Mouse (Mus musculus): ENCODE data around the gene Zfp595. TPM values are rescaled to one million over a fixed set of nuclear protein-coding genes. Genes with fewer than 3 reads are reported as not detected.
"Not testable (repeated sequence)": the region's sequence is repeated elsewhere in the genome, so short reads cannot be mapped to it uniquely, and the experiment has no call there.

Gene Zfp595
- 2.7 and 2.9 TPM in 2 replicates for polyA plus RNA-seq (2015; fragmentation: Nextera tagmentation; extraction: Ambion mirVana)

GRCm38 (mm10) chr13:67332019-67332724 is at the start of gene Zfp595:
Gene Zfp595 (minus strand): TSS chr13:67332570.
- Histone ChIP-seq H3K9me3 (no peaks in the 10 kb centered on the region), H3K4me3 (replicated peaks) (peak within 1 kb of the TSS; percentile 61), H3K36me3 (no peaks in the 10 kb centered on the region), H3K4me2 (peak within 1 kb of the TSS; percentile 83), H3K4me1 (0 out of 2 replicates have a peak, but pooled peaks cover 4% of the 10 kb centered on the region), H3K27ac (peak within 1 kb of the TSS; percentile 78), H3K9ac (peak within 1 kb of the TSS; percentile 52), H3K27me3 (replicated peaks) (no peaks in the 10 kb centered on the region)
- WGBS = 10% methylated on average over 17 of the region's 17 CpGs
- peak; percentile 92 for ATAC-seq (ENCODE audit: insufficient read depth, low FRiP score, low read depth)

- not testable (repeated sequence) for ATAC-seq (ENCODE audit: insufficient read depth, low FRiP score, low read depth); H3K4me3 ChIP-seq (replicated peaks); H3K9me3 ChIP-seq; H3K4me1 ChIP-seq; H3K9ac ChIP-seq; H3K4me2 ChIP-seq; H3K27ac ChIP-seq; H3K27me3 ChIP-seq (replicated peaks); H3K36me3 ChIP-seq
- WGBS = 78% methylated on average over 3 of the region's 3 CpGs
Observed at GRCm38 (mm10) chr13:67376255-67376654, 43.9 kb upstream of the Zfp595 start.

DNA sequence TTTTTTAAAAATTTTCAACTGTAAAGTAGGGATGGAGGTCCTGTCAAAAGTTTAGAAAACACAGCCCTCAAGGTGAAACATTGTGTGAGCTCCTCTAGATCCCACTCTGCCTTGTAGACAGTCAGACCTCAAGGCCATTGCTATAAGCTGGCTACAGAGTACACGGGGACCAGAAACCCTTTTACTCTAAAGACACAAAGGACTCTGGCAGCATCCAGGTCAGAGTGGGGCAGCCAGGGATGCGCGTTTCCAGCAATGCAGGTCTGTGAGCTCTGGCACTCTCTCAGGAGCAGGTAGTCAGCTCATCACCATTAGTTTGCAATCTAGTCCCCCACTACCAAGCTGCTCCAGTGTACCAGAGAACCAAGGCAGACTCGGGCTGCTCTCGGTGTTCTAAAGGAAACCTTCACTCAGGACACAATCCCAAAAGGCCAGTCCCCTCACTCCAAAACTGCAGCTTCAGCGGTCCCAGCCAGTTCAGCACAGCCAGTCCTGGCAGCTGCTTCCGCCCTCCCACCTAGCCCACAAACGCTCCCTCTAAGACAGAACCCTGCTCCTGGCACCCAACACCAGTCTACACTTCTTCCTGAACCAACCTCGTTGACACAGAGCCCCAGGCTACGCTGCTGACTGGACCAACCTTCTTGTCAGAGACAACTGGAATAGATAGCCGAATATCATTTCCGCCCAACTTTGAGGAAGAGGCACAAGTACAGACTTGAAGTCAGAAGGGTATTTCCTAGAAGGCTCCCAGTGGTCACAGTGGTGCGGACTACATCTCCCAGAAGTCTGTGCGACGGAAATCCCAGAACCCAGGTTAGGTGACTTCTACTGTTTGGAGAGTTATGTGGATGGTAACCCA is 42.9 kb upstream of the Zfp595 start, which contains the start of the genes Gm28041 and Zfp456:
Gene Gm28041 (minus strand): TSS at position 684 of the 862 bp plus-strand sequence.
Gene Zfp456 (minus strand): TSS at position 761 of the 862 bp plus-strand sequence.
- 12% methylated on average over 13 of the region's 15 CpGs for WGBS
- Histone ChIP-seq H3K4me3 (replicated peaks) (peak within 1 kb of the TSS; percentile 54), H3K4me2 (peak within 1 kb of the TSS; percentile 58)
- H3K27ac ChIP-seq; H3K27me3 ChIP-seq (replicated peaks); H3K36me3 ChIP-seq; H3K9ac ChIP-seq; H3K9me3 ChIP-seq; H3K4me1 ChIP-seq: not testable (repeated sequence)
- ATAC-seq (ENCODE audit: insufficient read depth, low FRiP score, low read depth) = peak; percentile 92

DNA sequence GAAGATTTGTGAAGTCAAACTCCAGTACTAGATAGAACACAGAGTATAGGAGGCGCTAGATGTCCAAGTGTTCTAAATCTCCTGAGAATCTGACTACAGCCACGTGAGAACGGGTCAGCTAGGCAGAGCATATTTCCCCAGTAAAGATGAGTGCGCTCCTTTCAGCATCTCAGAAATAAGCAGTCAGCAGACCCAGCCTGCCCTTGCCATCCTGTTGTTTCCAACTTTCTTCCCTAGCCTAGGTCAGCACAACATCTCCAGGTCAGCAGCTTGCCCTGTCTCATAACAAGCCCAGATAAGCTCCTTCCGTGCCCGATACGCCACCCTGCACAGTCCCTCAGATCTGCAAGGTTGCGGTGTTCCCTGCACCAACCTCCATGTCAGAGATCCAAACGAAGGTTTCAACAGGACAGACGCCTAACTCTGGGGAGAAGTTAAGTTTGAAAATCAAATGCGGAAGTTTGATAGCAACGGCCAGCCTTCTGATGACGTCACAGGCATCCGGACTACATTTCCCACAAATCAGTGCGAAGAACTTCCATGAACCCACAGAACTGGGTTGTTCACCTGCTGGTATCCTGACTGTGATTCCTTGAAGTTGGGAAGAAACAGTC is 27.9 kb upstream of the Zfp595 start, which contains the start of the genes Gm28044 and Zfp953:
Gene Gm28044 (minus strand): TSS at position 406 of the 614 bp plus-strand sequence.
Gene Zfp953 (minus strand): TSS at position 475 of the 614 bp plus-strand sequence.
- under 1% methylated on average over 15 of the region's 15 CpGs for WGBS
- H3K36me3 ChIP-seq = no peaks in the 10 kb centered on the region
- no peaks in the 10 kb centered on the region for H3K9me3 ChIP-seq
- H3K4me3 ChIP-seq (replicated peaks) = peak within 1 kb of the TSS; percentile 79
- peak within 1 kb of the TSS; percentile 73 for H3K9ac ChIP-seq
- no peaks in the 10 kb centered on the region for H3K27me3 ChIP-seq (replicated peaks)
- H3K4me1 ChIP-seq = no peaks in the 10 kb centered on the region
- peak; percentile 87 for ATAC-seq (ENCODE audit: insufficient read depth, low FRiP score, low read depth)
- H3K27ac ChIP-seq = peak within 1 kb of the TSS; percentile 71
- H3K4me2 ChIP-seq = peak within 1 kb of the TSS; percentile 60

GRCm38 (mm10) chr13:67351854-67352253 is 19.5 kb upstream of the Zfp595 start:
- H3K27ac ChIP-seq = no peak overlapping the region
- H3K4me1 ChIP-seq = no peaks in the 10 kb centered on the region
- no peaks in the 10 kb centered on the region for H3K36me3 ChIP-seq
- H3K4me2 ChIP-seq = no peak overlapping the region
- ATAC-seq (ENCODE audit: insufficient read depth, low FRiP score, low read depth) = no peak
- H3K9me3 ChIP-seq = no peaks in the 10 kb centered on the region
- no peak overlapping the region for H3K4me3 ChIP-seq (replicated peaks)
- no peaks in the 10 kb centered on the region for H3K27me3 ChIP-seq (replicated peaks)
- H3K9ac ChIP-seq = no peak overlapping the region

- WGBS = 90% methylated on average over 2 of the region's 2 CpGs
Observed at GRCm38 (mm10) chr13:67343422-67343821, 11.1 kb upstream of the Zfp595 start.

DNA sequence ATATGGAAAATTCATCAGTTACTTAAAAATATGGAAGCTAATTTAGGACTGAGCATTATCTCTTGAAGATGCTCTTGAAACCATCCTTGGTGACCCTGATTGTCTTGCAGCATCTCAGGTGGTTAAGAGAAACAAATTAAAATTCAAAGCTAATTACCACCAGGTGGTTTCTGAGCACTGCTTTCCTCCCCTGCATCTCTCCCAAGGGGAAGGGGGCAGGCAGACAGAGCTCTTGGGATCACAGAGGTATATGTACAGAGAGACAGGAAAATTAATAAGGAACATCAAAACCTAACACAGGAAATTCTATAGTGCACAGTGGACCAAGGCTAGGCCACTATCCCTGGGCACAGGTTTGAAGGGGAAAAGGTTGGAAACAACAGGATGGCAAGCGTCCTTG is 507 bp upstream of the Zfp595 start:
- Histone ChIP-seq H3K4me3 (replicated peaks) (peak overlapping the region; percentile 61), H3K4me2 (peak overlapping the region; percentile 83), H3K9ac (peak overlapping the region; percentile 12; the same call in 1 of the 2 replicates), H3K9me3 (no peaks in the 10 kb centered on the region), H3K36me3 (no peaks in the 10 kb centered on the region), H3K27me3 (replicated peaks) (no peaks in the 10 kb centered on the region), H3K27ac (peak overlapping the region; percentile 51; the same call in 1 of the 2 replicates), H3K4me1 (0 out of 2 replicates have a peak, but pooled peaks cover 4% of the 10 kb centered on the region)
- WGBS = 81% methylated on average over 1 of the region's 1 CpGs
- ATAC-seq (ENCODE audit: insufficient read depth, low FRiP score, low read depth) = no peak

More at GRCm38 (mm10) chr13:67343422-67343821, 11.1 kb upstream of the Zfp595 start:
- Histone ChIP-seq H3K4me2 (no peak overlapping the region), H3K27ac (no peak overlapping the region), H3K4me1 (no peaks in the 10 kb centered on the region), H3K27me3 (replicated peaks) (no peaks in the 10 kb centered on the region), H3K9ac (no peak overlapping the region), H3K4me3 (replicated peaks) (no peak overlapping the region), H3K9me3 (no peaks in the 10 kb centered on the region), H3K36me3 (no peaks in the 10 kb centered on the region)
- no peak for ATAC-seq (ENCODE audit: insufficient read depth, low FRiP score, low read depth)

- Histone ChIP-seq H3K27me3 (replicated peaks) (no peaks in the 10 kb centered on the region), H3K4me3 (replicated peaks) (peak overlapping the region; percentile 72), H3K4me1 (no peaks in the 10 kb centered on the region), H3K27ac (0 out of 2 replicates have a peak overlapping the region, but pooled peaks have one; percentile 44), H3K9me3 (no peaks in the 10 kb centered on the region), H3K9ac (no peak overlapping the region; the same call in 1 of the 2 replicates), H3K4me2 (peak overlapping the region; percentile 94), H3K36me3 (no peaks in the 10 kb centered on the region)
- WGBS = 23% methylated on average over 5 of the region's 5 CpGs
- ATAC-seq (ENCODE audit: insufficient read depth, low FRiP score, low read depth) = peak; percentile 48; the same call in 1 of the 2 replicates
Observed at GRCm38 (mm10) chr13:67306718-67307117, 25.7 kb downstream of the Zfp595 start.

DNA sequence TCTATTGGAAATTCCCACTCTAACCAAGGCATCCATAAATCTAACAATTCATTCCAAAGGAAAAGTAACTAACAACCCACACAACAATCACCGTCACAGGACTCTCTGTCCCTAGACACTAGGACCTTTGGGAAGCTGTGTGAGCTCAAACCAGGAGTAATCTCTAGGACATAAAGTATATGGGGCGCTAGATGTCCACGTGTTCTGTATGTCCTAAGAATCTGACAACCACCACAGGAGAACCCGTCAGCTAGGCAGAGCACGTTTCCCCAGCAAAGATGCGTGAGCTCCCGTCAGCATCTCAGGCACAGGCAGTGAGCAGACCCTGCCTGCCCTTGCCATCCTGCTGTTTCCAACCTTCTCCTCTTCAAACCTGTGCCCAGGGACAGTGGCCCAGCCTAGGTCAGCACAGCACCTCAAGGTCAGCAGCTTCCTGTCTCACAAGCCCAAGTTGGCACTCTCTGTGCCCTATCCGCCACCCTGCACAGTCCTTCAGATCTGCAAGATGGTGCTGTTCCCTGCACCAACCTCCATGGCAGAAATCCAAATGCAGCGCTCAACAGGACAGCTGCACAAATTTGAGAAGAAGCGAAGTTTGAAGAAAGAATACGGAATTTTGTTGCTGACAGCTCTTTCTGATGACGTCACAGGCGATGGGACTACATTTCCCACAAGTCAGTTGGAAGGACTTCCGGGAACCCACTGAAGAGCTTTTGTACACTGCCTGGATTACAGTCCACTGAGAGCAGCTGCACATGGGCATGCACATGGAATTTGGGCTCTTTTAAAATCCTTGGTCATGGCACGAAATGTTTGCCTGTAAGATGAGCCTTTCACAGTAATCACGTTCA is 26.3 kb downstream of the Zfp595 start, which contains the start of gene Zfp457:
Gene Zfp457 (minus strand): TSS at position 664 of the 851 bp plus-strand sequence.
- H3K27ac ChIP-seq = 0 out of 2 replicates have a peak within 1 kb of the TSS, but pooled peaks have one; percentile 44
- H3K4me3 ChIP-seq (replicated peaks) = peak within 1 kb of the TSS; percentile 72
- no peaks in the 10 kb centered on the region for H3K4me1 ChIP-seq
- peak; percentile 96 for ATAC-seq (ENCODE audit: insufficient read depth, low FRiP score, low read depth)
- peak within 1 kb of the TSS; percentile 82 for H3K9ac ChIP-seq
- H3K4me2 ChIP-seq = peak within 1 kb of the TSS; percentile 94
- H3K27me3 ChIP-seq (replicated peaks) = no peaks in the 10 kb centered on the region
- 8% methylated on average over 16 of the region's 16 CpGs for WGBS
- no peaks in the 10 kb centered on the region for H3K36me3 ChIP-seq
- no peaks in the 10 kb centered on the region for H3K9me3 ChIP-seq

DNA sequence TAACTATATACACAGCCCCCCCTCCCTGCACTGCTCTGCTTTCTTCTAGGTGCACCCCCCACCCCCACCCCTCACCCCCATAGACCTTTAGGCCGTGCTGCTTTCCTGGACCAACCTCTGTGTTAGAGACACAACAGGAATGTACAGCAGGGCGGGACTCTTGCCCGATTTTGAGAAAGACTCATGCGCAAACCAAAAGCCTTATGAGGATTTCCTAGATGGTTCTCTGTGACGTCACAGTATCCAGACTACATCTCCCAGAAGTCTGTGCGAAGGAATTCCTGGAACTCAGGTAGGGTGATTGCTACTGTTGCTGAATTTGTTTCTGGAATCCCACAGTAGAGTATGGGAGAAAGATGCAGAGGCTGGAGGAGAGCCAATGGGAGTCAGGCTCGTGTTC is 54.1 kb downstream of the Zfp595 start, which contains the start of gene Zfp458:
Gene Zfp458 (minus strand): TSS at position 153 of the 400 bp plus-strand sequence.
- Histone ChIP-seq H3K36me3 (no peaks in the 10 kb centered on the region), H3K4me2 (no peak within 1 kb of the TSS), H3K9me3 (no peaks in the 10 kb centered on the region), H3K27me3 (replicated peaks) (no peaks in the 10 kb centered on the region), H3K4me3 (replicated peaks) (no peak within 1 kb of the TSS), H3K4me1 (no peaks in the 10 kb centered on the region), H3K27ac (no peak within 1 kb of the TSS), H3K9ac (no peak within 1 kb of the TSS)
- peak; percentile 65 for ATAC-seq (ENCODE audit: insufficient read depth, low FRiP score, low read depth)
- WGBS = 45% methylated on average over 7 of the region's 7 CpGs
